Mouse (Mus musculus) intestine, postnatal 0 days (tissue): ENCODE results near the gene H2al1b. TPM values are rescaled to one million over a fixed set of nuclear protein-coding genes. Genes with fewer than 3 reads are reported as not detected.

Source experiments
- ATAC-seq: fragments of 200-750 bp; cut with Nextera tagmentation; 2 replicates; pipeline ENCODE4 v1.8.0; 2017; ENCODE audit warnings: mild to moderate bottlenecking, moderate TSS enrichment, moderate library complexity
- H3K27ac ChIP-seq: fragments of 300-500 bp; sonication (generic); 2 replicates; pipeline ENCODE4 v1.5.1; 2014; ENCODE audit warnings: mild to moderate bottlenecking, low read depth, low read length, moderate library complexity
- H3K27me3 ChIP-seq: fragments of 300-500 bp; sonication (generic); replicated peaks from 2 replicates; pipeline ENCODE4 v1.6.1; 2014; ENCODE audit warnings: low read length, mixed read lengths; ENCODE audit not compliant: control insufficient read depth, insufficient read depth
- H3K36me3 ChIP-seq: fragments of 300-500 bp; sonication (generic); 2 replicates; pipeline ENCODE4 v1.6.1; 2014; ENCODE audit warnings: mild to moderate bottlenecking, moderate library complexity; ENCODE audit not compliant: control insufficient read depth, insufficient read depth
- H3K4me1 ChIP-seq: fragments of 300-500 bp; sonication (generic); replicated peaks from 2 replicates; pipeline ENCODE4 v1.6.1; 2014; ENCODE audit warnings: antibody characterized with exemption, low read length, mixed read lengths; ENCODE audit not compliant: control insufficient read depth, insufficient read depth
- H3K4me2 ChIP-seq: fragments of 300-500 bp; sonication (generic); replicated peaks from 2 replicates; pipeline ENCODE4 v1.6.1; 2014; ENCODE audit warnings: low read depth, mild to moderate bottlenecking, moderate library complexity
- H3K4me3 ChIP-seq: fragments of 300-500 bp; sonication (generic); 2 replicates; pipeline ENCODE4 v1.5.1; 2014; ENCODE audit warnings: low read depth, low read length
- H3K9ac ChIP-seq: fragments of 300-500 bp; sonication (generic); 2 replicates; pipeline ENCODE4 v1.6.1; 2014; ENCODE audit warnings: mild to moderate bottlenecking, low read depth, low read length
- H3K9me3 ChIP-seq: fragments of 300-500 bp; sonication (generic); 2 replicates; pipeline ENCODE4 v1.6.1; 2016; ENCODE audit warnings: mixed run types; ENCODE audit not compliant: control insufficient read depth
- CTCF ChIP-seq: sonication (generic); IDR thresholded peaks from 2 replicates; pipeline ENCODE4 v1.5.1; 2016; ENCODE audit warnings: low read depth, mild to moderate bottlenecking, control low read depth, antibody characterized with exemption, moderate library complexity
- WGBS: fragments of 180-500 bp; shearing (Covaris S2); extraction: QIAGEN DNeasy Blood & Tissue Kit; methylation state at CpG from one replicate; pipeline ENCODE4 v1.1.7; 2014; 5-methylcytosine and 5-hydroxymethylcytosine counted together
- polyA plus RNA-seq: library from polyadenylated mRNA; unstranded; fragments of >200 nt; fragmentation: Nextera tagmentation; extraction: Ambion mirVana; gene quantifications from 2 replicates; pipeline ENCODE4 v1.2.1, GENCODE M21; 2015

Gene H2al1b
- polyA plus RNA-seq, 1 experiment from 2014 or later, result not detected

GRCm38 (mm10) chrX:11346756-11347155 is 44.5 kb downstream of the H2al1b start:
- H3K4me1 ChIP-seq, result no peaks in the 10 kb centered on the region
- TF ChIP-seq CTCF, result no peak
- no peak overlapping the region for H3K9ac ChIP-seq
- H3K36me3 ChIP-seq, result no peaks in the 10 kb centered on the region
- no peak overlapping the region for H3K27ac ChIP-seq
- H3K27me3 ChIP-seq, result no peaks in the 10 kb centered on the region
- WGBS, result 91% methylated on average over 3 of the region's 3 CpGs
- no peak for ATAC-seq
- no peak overlapping the region for H3K4me2 ChIP-seq
- no peak overlapping the region for H3K4me3 ChIP-seq
- no peaks in the 10 kb centered on the region for H3K9me3 ChIP-seq

Other genes with a start within 250 kb of the H2al1b start
- gene H2al1a, start 3.2 kb upstream of the H2al1b start, polyA plus RNA-seq, result not detected in 2 replicates
- gene H2al1c, start 3.2 kb downstream of the H2al1b start, polyA plus RNA-seq, result not detected in 2 replicates
- gene H2al1d, start 6.4 kb downstream of the H2al1b start, polyA plus RNA-seq, result not detected in 2 replicates
- not detected in 2 replicates for gene H2al1e, start 9.5 kb downstream of the H2al1b start, polyA plus RNA-seq
- gene H2al1f, start 12.7 kb downstream of the H2al1b start, polyA plus RNA-seq, result not detected in 2 replicates
- not detected in 2 replicates for gene H2al1g, start 15.8 kb downstream of the H2al1b start, polyA plus RNA-seq
- not detected in 2 replicates for gene H2al1h, start 19.1 kb downstream of the H2al1b start, polyA plus RNA-seq
- gene H2al1i, start 22.2 kb downstream of the H2al1b start, polyA plus RNA-seq, result not detected in 2 replicates
- gene H2al1j, start 25.4 kb downstream of the H2al1b start, polyA plus RNA-seq, result not detected in 2 replicates